Mouse (Mus musculus) embryonic facial prominence, embryonic 13.5 days (tissue): ENCODE measurements around the gene D3Ertd254e. TPM values are rescaled to one million over a fixed set of nuclear protein-coding genes. Genes with fewer than 3 reads are reported as not detected.

Source experiments
- polyA plus RNA-seq: library from polyadenylated mRNA; unstranded; fragments of >200 nt; fragmentation: Nextera tagmentation; extraction: Ambion mirVana; gene quantifications from 2 replicates; pipeline ENCODE4 v1.2.1, GENCODE M21; 2015

D3Ertd254e gene
- polyA plus RNA-seq, 1 experiment from 2014 or later: 9.6 TPM

Other genes with a start within 250 kb of the D3Ertd254e start
- gene Dcun1d1, start 213.6 kb upstream of the D3Ertd254e start, polyA plus RNA-seq: 100 and 101 TPM in 2 replicates
- 39.4 and 47.9 TPM in 2 replicates for gene Mccc1, start 150.3 kb upstream of the D3Ertd254e start, polyA plus RNA-seq
- gene Ccdc144b, start 97.5 kb upstream of the D3Ertd254e start, polyA plus RNA-seq: not detected in 2 replicates
- gene Acad9, start 85.0 kb upstream of the D3Ertd254e start, polyA plus RNA-seq: 74.2 and 105 TPM in 2 replicates
- gene Qrfpr, start 71.3 kb downstream of the D3Ertd254e start, polyA plus RNA-seq: 0.30 and 0.59 TPM in 2 replicates